Mouse (Mus musculus) ES-CJ7 (cell line): ENCODE measurements around the gene Zfp688.
"Not testable (repeated sequence)": the region's sequence is repeated elsewhere in the genome, so short reads cannot be mapped to it uniquely, and the experiment has no call there.

Source experiments
- DNase-seq: peaks from one replicate; pipeline ENCODE4 v3.0.0; 2011; ENCODE audit warnings: low read depth, low spot score

The Zfp688 gene

GRCm38 (mm10) chr7:127411418-127411817 lies 10.4 kb downstream of the Zfp688 start:
- DNase-seq: no peak

GRCm38 (mm10) chr7:127406002-127406987 lies 15.6 kb downstream of the Zfp688 start, which contains the start of gene Zfp764:
Zfp764 (minus strand) TSS chr7:127406822.
- peak; percentile 93 for DNase-seq

GRCm38 (mm10) chr7:127404101-127404500 lies 17.8 kb downstream of the Zfp688 start:
- not testable (repeated sequence) for DNase-seq

GRCm38 (mm10) chr7:127402980-127403379 lies 18.9 kb downstream of the Zfp688 start:
- DNase-seq: peak; percentile 45

GRCm38 (mm10) chr7:127400355-127400754 lies 21.5 kb downstream of the Zfp688 start:
- no peak for DNase-seq

GRCm38 (mm10) chr7:127393944-127394333 lies 27.9 kb downstream of the Zfp688 start:
- DNase-seq: no peak

GRCm38 (mm10) chr7:127393157-127393943 lies 28.5 kb downstream of the Zfp688 start, which contains the start of gene E430018J23Rik:
E430018J23Rik (minus strand) TSS chr7:127393629.
- DNase-seq: peak; percentile 99

GRCm38 (mm10) chr7:127392251-127392824 lies 29.5 kb downstream of the Zfp688 start:
- DNase-seq: no peak

- no peak for DNase-seq
Observed at GRCm38 (mm10) chr7:127391538-127391937, 30.3 kb downstream of the Zfp688 start.

- no peak for DNase-seq
Observed at GRCm38 (mm10) chr7:127390306-127390705, 31.6 kb downstream of the Zfp688 start.

- DNase-seq: not testable (repeated sequence)
Observed at GRCm38 (mm10) chr7:127388201-127388600, 33.7 kb downstream of the Zfp688 start.

- DNase-seq: peak; percentile 96
Observed at GRCm38 (mm10) chr7:127386641-127387392, 35.1 kb downstream of the Zfp688 start, which contains the start of gene 9130019O22Rik. 9130019O22Rik (minus strand) TSS chr7:127387166.

GRCm38 (mm10) chr7:127385560-127385959 lies 36.3 kb downstream of the Zfp688 start:
- not testable (repeated sequence) for DNase-seq

GRCm38 (mm10) chr7:127378310-127378921 lies 43.5 kb downstream of the Zfp688 start:
- DNase-seq: no peak

- DNase-seq: peak; percentile 99
Observed at GRCm38 (mm10) chr7:127375271-127376245, 46.3 kb downstream of the Zfp688 start, which contains the start of gene Zfp747. Zfp747 (minus strand) TSS chr7:127376050.

- DNase-seq: peak; percentile 41
Observed at GRCm38 (mm10) chr7:127371870-127372269, 50.0 kb downstream of the Zfp688 start.

GRCm38 (mm10) chr7:127371213-127371612 lies 50.7 kb downstream of the Zfp688 start:
- no peak for DNase-seq
